ENCODE assay signal across 17 mouse cellular contexts in genomic region chr5:147125542-147126185, GRCm38 (mm10).
"Had no signal": no experiment of that assay in that cellular context is flagged by ENCODE, and none has a peak within 500 bp of the region (broad histone marks: within the 10 kb centered on the region; RNA-seq: fewer than 3 reads in every experiment).

No protein-coding gene starts in this region.

- H3K27ac ChIP-seq: neural tube, embryonic 12.5 days; neural tube, embryonic 13.5 days; neural tube, embryonic 15.5 days; stomach, embryonic 15.5 days; stomach, postnatal 0 days had no signal

- DNase-seq: retina, postnatal 1 day; right cerebral cortex, adult 18-20 months; right cerebral cortex, postnatal 14 days; right cerebral cortex, postnatal 25 days; right cerebral cortex, postnatal 4 days; spleen, adult 18-20 months; thymus, adult 18-20 months; thymus, adult 2 months; thymus, postnatal 14 days; thymus, postnatal 25 days; thymus, postnatal 36 days; thymus, postnatal 4 days had no signal

- H3K9ac ChIP-seq: neural tube, embryonic 12.5 days; neural tube, embryonic 13.5 days; neural tube, embryonic 15.5 days; stomach, embryonic 15.5 days had no signal

- H3K9me3 ChIP-seq: neural tube, embryonic 15.5 days; stomach, embryonic 15.5 days had no signal

- H3K36me3 ChIP-seq: neural tube, embryonic 12.5 days; neural tube, embryonic 13.5 days; neural tube, embryonic 15.5 days; stomach, embryonic 15.5 days had no signal

- H3K4me1 ChIP-seq: stomach, embryonic 15.5 days had no signal

- H3K4me3 ChIP-seq: neural tube, embryonic 12.5 days; neural tube, embryonic 13.5 days; neural tube, embryonic 15.5 days; stomach, embryonic 15.5 days had no signal

- H3K27me3 ChIP-seq: neural tube, embryonic 12.5 days; neural tube, embryonic 13.5 days; neural tube, embryonic 15.5 days; stomach, embryonic 15.5 days had no signal
